Mouse (Mus musculus): ENCODE results near the gene Syt1. TPM values are rescaled to one million over a fixed set of nuclear protein-coding genes. Genes with fewer than 3 reads are reported as not detected.

The Syt1 gene
- polyA plus RNA-seq, 1 experiment from 2014 or later = 0.70 TPM

DNA sequence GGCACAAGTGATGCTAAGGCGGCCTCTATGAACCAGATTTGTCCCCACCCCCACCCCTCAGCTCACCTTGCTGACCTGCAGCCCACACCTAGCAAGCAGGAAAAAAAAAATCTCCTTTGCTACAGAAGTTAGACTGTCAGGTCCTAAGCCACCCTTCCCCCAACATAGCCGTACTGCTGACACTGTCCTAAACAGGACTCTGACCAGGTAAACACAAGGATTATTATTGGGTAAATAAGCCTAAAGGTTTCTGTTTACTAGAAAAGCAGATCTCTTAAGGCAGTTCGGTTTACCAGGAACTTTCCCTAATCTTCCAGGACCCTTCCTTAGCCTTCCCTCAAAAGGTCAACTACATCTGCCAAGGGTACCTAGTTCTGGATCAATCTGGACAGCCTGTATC is 501.2 kb downstream of the Syt1 start:
- peaks cover 11% of the 10 kb centered on the region for H3K4me1 ChIP-seq
- H3K9me3 ChIP-seq = no peaks in the 10 kb centered on the region
- WGBS = 64% methylated on average over 3 of the region's 3 CpGs
- peak; percentile 14 for DNase-seq (ENCODE audit: low spot score)
- no peaks in the 10 kb centered on the region for H3K36me3 ChIP-seq
- H3K27ac ChIP-seq = no peak overlapping the region
- H3K27me3 ChIP-seq (ENCODE audit: insufficient read depth, poor library complexity, severe bottlenecking) = no peaks in the 10 kb centered on the region
- H3K4me3 ChIP-seq = no peak overlapping the region

DNA sequence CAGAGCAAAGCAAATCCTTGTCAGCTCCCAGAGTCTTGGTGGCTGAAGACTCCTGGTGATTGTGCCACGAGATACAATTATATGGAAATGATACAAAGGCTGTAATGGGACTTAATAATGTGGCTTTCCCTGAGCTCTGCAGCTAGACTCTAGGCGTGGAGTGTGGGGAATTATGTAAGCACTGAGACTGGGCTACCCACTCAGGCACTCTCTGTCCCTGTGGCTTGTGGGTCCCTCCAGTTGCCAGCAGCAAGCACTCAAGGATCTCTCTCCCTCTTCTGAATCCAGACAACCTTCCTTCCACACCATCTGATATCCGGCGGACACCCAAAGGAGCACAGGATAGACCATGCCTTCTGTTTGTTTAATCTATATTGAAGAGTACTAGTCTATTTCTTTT is 503.9 kb downstream of the Syt1 start:
- Histone ChIP-seq H3K36me3 (no peaks in the 10 kb centered on the region), H3K4me3 (no peak overlapping the region), H3K9me3 (no peaks in the 10 kb centered on the region), H3K27ac (peak overlapping the region; percentile 42; the same call in 1 of the 2 replicates), H3K4me1 (peaks cover 18% of the 10 kb centered on the region), H3K27me3 (ENCODE audit: insufficient read depth, poor library complexity, severe bottlenecking) (no peaks in the 10 kb centered on the region)
- peak; percentile 42 for DNase-seq (ENCODE audit: low spot score)
- 83% methylated on average over 4 of the region's 4 CpGs for WGBS

DNA sequence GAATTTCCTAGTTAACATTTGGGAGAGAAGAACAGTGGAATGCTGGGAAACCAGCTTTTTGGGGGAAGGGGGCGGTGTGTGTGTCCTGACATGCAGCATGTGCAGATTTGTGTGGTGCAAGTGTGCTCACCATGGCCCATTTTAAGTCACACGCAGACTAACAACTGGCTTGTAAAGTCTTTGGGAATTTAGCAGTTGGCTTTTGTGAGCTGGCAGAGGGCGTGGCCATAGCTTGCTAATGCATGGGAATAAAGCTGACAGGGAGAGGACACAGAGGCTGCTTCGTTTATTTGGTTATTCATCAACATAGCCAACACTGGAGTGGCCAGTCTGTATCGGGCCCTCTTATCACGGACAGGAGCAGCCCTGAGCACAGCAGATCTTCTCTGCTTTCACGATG is 505.9 kb downstream of the Syt1 start:
- Histone ChIP-seq H3K4me3 (no peak overlapping the region), H3K9me3 (no peaks in the 10 kb centered on the region), H3K36me3 (no peaks in the 10 kb centered on the region), H3K4me1 (peaks cover 18% of the 10 kb centered on the region), H3K27me3 (ENCODE audit: insufficient read depth, poor library complexity, severe bottlenecking) (no peaks in the 10 kb centered on the region), H3K27ac (0 out of 2 replicates have a peak overlapping the region, but pooled peaks have one; percentile 43)
- DNase-seq (ENCODE audit: low spot score) = peak; percentile 61
- 53% methylated on average over 7 of the region's 7 CpGs for WGBS

DNA sequence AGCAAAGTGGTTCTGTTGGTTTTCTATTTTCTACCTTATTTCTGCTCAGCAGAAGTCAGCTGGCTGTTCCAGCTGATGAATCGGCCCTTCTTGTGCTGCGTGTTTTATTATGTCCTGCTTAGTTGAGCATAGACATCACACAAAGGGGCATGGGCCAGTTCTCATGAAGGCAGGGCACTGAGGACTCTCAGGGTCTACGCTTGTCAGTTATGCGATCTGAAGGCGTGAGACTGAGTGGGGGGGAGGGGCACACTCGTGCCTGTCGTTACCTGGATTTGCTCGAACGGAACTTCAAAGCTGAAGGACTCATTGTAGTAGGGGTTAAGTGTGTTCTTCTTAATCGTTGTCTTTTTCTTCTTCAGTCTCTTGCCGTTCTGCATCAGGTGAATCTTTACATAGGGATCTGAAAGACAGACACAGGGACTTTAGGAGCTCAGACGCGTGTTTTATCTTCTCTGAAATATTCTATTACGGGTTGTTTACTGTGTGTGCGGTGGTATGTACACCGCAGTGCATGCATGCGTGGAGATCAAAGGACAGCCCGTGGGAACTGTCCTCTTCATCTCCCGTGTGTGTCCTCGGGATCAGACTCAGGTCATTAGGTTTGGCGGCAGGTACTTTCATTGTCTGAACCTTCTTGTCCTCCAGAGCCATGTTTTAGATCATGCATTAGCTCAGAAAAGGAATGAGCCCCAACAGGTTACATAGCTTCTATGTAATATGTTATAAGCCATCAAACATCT is 506.5 kb downstream of the Syt1 start:
- Histone ChIP-seq H3K9me3 (no peaks in the 10 kb centered on the region), H3K36me3 (no peaks in the 10 kb centered on the region)
- 60% methylated on average over 21 of the region's 21 CpGs for WGBS

DNA sequence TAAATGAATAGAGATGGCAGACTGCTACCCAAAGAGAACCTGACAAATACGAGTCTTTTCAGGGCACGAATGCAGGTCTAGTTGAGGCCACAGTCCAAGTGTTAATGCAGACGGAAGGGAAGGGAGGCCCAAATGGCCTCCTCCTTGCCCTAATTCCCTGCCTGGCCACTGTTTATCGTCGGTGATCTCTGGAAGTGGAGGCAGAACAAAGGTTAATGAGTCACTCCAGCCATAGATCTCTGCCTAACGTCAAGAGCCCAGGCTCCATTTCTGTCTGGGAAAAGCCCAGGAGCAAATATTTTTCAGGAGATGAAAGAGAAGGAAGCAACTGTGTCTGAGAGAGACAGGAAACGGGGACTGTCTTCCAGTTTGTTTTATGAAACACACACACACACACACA is 520.6 kb downstream of the Syt1 start:
- no peaks in the 10 kb centered on the region for H3K9me3 ChIP-seq
- no peak overlapping the region for H3K27ac ChIP-seq
- no peaks in the 10 kb centered on the region for H3K4me1 ChIP-seq
- H3K4me3 ChIP-seq = no peak overlapping the region
- no peaks in the 10 kb centered on the region for H3K36me3 ChIP-seq
- no peaks in the 10 kb centered on the region for H3K27me3 ChIP-seq (ENCODE audit: insufficient read depth, poor library complexity, severe bottlenecking)
- DNase-seq (ENCODE audit: low spot score) = no peak
- WGBS = 50% methylated on average over 7 of the region's 7 CpGs

More for the DNA sequence above, 506.5 kb downstream of the Syt1 start:
- no peak overlapping the region for H3K4me3 ChIP-seq
- peaks cover 18% of the 10 kb centered on the region for H3K4me1 ChIP-seq
- peak; percentile 48 for DNase-seq (ENCODE audit: low spot score)
- no peaks in the 10 kb centered on the region for H3K27me3 ChIP-seq (ENCODE audit: insufficient read depth, poor library complexity, severe bottlenecking)
- no peak overlapping the region for H3K27ac ChIP-seq

DNA sequence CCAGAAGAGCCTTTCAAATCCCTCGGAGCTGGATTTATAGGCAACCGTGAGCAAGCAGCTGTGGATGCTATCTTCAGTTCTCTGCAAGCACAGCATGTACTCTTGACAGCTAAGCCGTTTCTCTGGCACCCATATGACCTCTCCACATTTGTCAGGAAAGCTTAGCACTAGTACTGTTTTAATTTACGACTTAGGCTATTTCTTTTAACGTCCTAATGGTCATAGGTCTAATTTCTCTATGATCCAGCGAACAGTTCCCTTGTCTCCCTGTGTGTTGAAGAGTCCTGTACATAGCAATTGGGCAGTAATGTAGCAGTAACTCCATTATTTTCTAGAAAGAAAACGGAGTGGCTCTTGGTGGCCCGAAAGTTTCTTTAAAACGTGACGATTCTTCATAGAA is 526.8 kb downstream of the Syt1 start:
- WGBS = 85% methylated on average over 10 of the region's 10 CpGs
- no peak overlapping the region for H3K27ac ChIP-seq

DNA sequence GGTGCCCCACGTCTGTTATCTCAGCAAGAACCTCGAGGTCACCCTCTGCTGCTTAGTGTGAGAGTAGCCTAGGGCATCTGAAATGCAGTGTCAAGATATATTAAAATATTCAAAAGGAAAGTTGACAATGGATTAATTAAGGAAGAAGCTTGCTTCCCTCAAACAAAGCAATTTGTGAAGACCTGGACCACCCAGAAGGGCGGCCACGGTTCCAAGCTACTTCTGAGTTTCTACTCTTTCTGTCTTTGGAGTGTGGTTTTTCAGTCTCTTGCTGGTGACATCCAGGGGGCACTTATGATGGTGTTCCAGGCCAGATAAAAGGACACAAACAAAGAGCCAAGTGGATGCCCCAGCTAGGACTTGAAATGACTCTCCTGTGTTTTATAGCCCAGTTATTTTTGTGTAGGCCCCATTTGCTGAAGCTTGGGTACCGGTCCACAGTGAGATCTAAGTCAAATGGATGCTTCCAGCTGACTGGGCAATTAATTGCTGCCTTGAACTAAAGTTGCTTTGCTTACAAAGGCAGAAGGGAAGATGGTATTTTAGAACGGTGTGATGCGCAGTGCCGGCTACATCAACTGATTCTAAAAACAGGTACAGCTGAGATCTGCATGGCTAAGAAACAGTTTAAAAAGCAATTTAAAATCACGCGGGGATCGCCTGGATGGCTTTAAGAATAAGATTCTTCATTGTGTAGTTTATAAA is 530.5 kb downstream of the Syt1 start:
- H3K27ac ChIP-seq = no peak overlapping the region
- 79% methylated on average over 11 of the region's 11 CpGs for WGBS
- no peak for DNase-seq (ENCODE audit: low spot score)
- no peak overlapping the region for H3K4me3 ChIP-seq
- H3K4me1 ChIP-seq = peaks cover 5% of the 10 kb centered on the region; the same call in 1 of the 2 replicates
- H3K27me3 ChIP-seq (ENCODE audit: insufficient read depth, poor library complexity, severe bottlenecking) = no peaks in the 10 kb centered on the region
- no peaks in the 10 kb centered on the region for H3K9me3 ChIP-seq
- H3K36me3 ChIP-seq = no peaks in the 10 kb centered on the region

More for the DNA sequence above, 526.8 kb downstream of the Syt1 start:
- Histone ChIP-seq H3K36me3 (no peaks in the 10 kb centered on the region), H3K9me3 (no peaks in the 10 kb centered on the region), H3K4me3 (no peak overlapping the region), H3K4me1 (peaks cover 5% of the 10 kb centered on the region; the same call in 1 of the 2 replicates), H3K27me3 (ENCODE audit: insufficient read depth, poor library complexity, severe bottlenecking) (no peaks in the 10 kb centered on the region)
- no peak for DNase-seq (ENCODE audit: low spot score)

DNA sequence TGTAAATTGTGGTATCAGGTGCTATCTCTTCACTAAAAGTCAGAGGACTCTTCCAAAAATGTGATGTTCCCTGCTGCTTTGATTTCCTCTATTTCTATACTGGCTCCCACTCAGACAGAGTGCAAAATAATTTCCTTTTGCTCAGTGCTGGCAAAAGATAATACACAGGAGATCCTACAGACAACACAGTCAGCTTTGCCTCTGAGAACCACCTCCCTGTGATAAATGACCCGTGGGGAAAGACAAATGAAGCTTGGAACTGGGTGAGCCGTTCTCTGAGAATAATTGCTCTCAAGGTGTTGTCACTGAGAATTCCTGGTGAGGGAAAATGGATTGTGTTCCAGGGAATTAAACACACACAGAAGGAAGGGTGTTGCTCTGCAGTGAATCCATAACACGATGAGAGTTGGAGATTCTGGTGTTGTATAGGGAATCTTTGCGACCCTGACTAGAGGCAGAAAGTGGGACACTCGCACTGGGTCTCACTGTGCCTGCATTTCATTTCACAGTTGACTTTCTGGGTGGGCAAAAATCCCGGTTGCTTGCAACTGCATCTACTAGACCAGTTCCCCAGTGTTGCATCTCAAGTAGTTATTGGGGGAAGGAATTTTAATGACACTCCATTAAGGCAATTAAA is 540.3 kb downstream of the Syt1 start:
- H3K9me3 ChIP-seq = peaks cover 6% of the 10 kb centered on the region; the same call in 1 of the 2 replicates
- no peak for DNase-seq (ENCODE audit: low spot score)
- no peaks in the 10 kb centered on the region for H3K27me3 ChIP-seq (ENCODE audit: insufficient read depth, poor library complexity, severe bottlenecking)
- H3K4me3 ChIP-seq = no peak overlapping the region
- WGBS = 60% methylated on average over 6 of the region's 6 CpGs
- H3K4me1 ChIP-seq = peaks cover 18% of the 10 kb centered on the region
- H3K36me3 ChIP-seq = no peaks in the 10 kb centered on the region
- no peak overlapping the region for H3K27ac ChIP-seq

DNA sequence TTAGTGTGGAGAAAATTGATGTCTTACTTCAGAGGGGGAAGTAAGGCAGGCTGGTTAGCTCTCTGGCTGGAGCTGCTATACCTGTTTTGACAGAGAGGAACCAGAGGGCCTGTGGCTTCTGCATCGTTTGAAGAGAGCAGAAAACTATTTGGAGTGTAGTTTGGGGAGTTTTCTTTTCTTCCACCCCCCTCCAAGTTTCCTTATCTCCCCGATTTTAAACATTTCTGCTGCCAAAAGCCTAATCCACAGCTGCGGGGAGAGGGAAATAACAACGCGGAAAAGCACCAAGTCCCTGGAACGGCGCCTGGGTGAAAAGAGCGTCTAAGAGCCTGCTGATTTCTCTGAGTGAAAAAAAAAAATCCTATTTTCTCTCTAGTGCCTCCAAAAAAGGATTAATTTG is 544.2 kb downstream of the Syt1 start:
- no peak for DNase-seq (ENCODE audit: low spot score)
- no peak overlapping the region for H3K4me3 ChIP-seq
- WGBS = 40% methylated on average over 8 of the region's 8 CpGs
- peaks cover 11% of the 10 kb centered on the region for H3K4me1 ChIP-seq
- no peaks in the 10 kb centered on the region for H3K9me3 ChIP-seq
- H3K27me3 ChIP-seq (ENCODE audit: insufficient read depth, poor library complexity, severe bottlenecking) = no peaks in the 10 kb centered on the region
- H3K36me3 ChIP-seq = no peaks in the 10 kb centered on the region
- H3K27ac ChIP-seq = 0 out of 2 replicates have a peak overlapping the region, but pooled peaks have one; percentile 56

DNA sequence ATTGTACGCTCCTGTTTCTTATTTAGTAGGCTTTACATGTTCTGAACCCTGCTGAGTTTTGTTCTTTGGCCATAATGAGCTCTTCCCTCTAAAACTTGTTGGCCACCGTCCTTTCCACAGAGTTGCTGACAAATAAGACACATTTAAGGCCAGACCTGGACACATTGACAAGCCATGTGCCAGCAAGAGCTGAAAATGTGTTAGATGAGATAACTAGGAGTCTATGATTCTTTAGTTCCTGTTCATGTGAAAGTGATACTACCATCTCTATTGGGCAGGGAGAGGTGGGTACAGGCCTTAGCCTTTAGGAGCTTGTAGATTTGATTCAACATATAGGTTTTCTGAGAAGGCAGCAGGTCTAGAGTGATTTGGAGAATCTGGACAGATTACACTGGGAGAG is 548.9 kb downstream of the Syt1 start:
- Histone ChIP-seq H3K27ac (no peak overlapping the region), H3K4me3 (no peak overlapping the region), H3K9me3 (no peaks in the 10 kb centered on the region), H3K27me3 (ENCODE audit: insufficient read depth, poor library complexity, severe bottlenecking) (no peaks in the 10 kb centered on the region), H3K36me3 (no peaks in the 10 kb centered on the region), H3K4me1 (peaks cover 5% of the 10 kb centered on the region)
- no peak for DNase-seq (ENCODE audit: low spot score)
- whole genome bisulfite sequencing = 69% methylated on average over 2 of the region's 2 CpGs

DNA sequence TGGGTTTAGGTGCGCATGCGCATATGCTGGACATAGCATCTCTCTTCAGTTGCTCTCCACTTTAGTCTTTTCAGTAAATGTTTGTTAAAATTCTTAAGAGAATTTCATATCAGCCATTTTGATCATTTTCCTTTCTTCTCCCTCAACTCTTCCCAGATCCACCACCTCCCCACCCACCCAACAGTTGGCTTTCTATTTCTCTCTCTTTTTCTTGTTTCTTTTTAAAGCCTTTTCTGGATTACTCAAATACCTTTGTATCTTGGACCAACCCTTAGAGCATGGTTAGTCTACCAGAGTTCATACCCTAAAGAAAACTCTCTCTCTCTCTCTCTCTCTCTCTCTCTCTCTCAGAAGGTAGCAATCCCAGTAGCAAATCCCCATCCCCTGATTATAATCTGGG is 553.7 kb downstream of the Syt1 start:
- Histone ChIP-seq H3K9me3 (no peaks in the 10 kb centered on the region), H3K27me3 (ENCODE audit: insufficient read depth, poor library complexity, severe bottlenecking) (no peaks in the 10 kb centered on the region), H3K27ac (no peak overlapping the region), H3K36me3 (no peaks in the 10 kb centered on the region), H3K4me1 (peaks cover 13% of the 10 kb centered on the region), H3K4me3 (no peak overlapping the region)
- DNase-seq (ENCODE audit: low spot score) = no peak
- WGBS = 100% methylated on average over 2 of the region's 2 CpGs

DNA sequence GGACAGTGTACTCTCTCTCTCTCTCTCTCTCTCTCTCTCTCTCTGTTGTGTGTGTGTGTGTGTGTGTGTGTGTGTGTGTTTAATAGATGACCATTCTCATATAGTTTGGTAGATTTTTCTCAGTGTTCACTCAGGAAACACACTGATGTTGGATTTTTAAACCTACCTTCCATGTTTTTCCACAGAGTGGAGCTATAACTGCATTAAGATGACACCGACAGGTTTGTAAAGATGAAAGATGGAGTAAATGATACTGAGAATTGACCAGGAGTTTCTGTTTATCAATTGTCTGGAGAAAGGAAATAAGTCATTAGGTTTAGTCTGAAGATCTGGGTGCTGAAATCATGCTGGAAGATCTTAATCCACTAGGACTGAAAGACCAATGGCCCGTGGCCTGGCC is 554.9 kb downstream of the Syt1 start:
- Histone ChIP-seq H3K27me3 (ENCODE audit: insufficient read depth, poor library complexity, severe bottlenecking) (no peaks in the 10 kb centered on the region), H3K36me3 (no peaks in the 10 kb centered on the region), H3K4me3 (no peak overlapping the region), H3K27ac (no peak overlapping the region), H3K9me3 (no peaks in the 10 kb centered on the region), H3K4me1 (peaks cover 13% of the 10 kb centered on the region)
- 79% methylated on average over 2 of the region's 2 CpGs for WGBS
- DNase-seq (ENCODE audit: low spot score) = no peak

DNA sequence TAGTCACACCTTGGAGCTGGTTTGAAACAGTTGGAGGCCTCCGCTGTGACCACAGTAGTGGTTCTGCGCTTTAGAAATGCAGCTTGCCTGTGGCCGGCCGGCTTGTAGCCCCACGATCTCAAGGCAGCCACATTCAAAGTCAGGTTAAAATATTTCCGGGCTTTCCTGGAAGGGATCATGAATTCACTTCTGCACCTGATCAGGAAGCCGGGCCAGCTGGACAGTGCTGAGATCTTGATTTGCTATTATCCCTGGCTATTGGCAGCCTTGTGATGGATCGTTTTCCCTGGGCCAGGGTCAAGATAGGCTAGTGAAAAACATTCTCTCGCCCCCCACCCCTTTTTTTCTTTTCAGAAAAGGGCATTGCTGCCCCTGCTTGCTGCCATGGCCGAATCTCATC is 555.6 kb downstream of the Syt1 start:
- H3K4me3 ChIP-seq = no peak overlapping the region
- H3K9me3 ChIP-seq = no peaks in the 10 kb centered on the region
- H3K36me3 ChIP-seq = no peaks in the 10 kb centered on the region
- H3K27ac ChIP-seq = peak overlapping the region; percentile 74
- DNase-seq (ENCODE audit: low spot score) = no peak
- no peaks in the 10 kb centered on the region for H3K27me3 ChIP-seq (ENCODE audit: insufficient read depth, poor library complexity, severe bottlenecking)
- H3K4me1 ChIP-seq = peaks cover 13% of the 10 kb centered on the region
- WGBS = 46% methylated on average over 10 of the region's 10 CpGs

All from heart, embryonic 10.5 days (tissue).